Mouse (Mus musculus): ENCODE results near the gene Dclk1. TPM values are rescaled to one million over a fixed set of nuclear protein-coding genes. Genes with fewer than 3 reads are reported as not detected.

Gene Dclk1
- polyA plus RNA-seq, 2 experiments, result 0.04 to 0.08 TPM

- no peaks in the 10 kb centered on the region for H3K27me3 ChIP-seq (ENCODE audit: control insufficient read depth, insufficient read depth, low read length)
- H3K4me2 ChIP-seq (ENCODE audit: low read depth), result no peak overlapping the region
- DNase-seq (ENCODE audit: low read depth in 3 of 3, low spot score in 3 of 3) (no peak), ATAC-seq (ENCODE audit: insufficient read depth) (no peak)
- no peak overlapping the region for H3K4me3 ChIP-seq (ENCODE audit: insufficient read depth in 1 of 2, low read depth in 2 of 2, low read length in 2 of 2)
- TF ChIP-seq CTCF (IDR thresholded peaks at IDR 0.05; ENCODE audit: low read depth), result no peak
- TF ChIP-seq EP300 (IDR thresholded peaks at IDR 0.05; ENCODE audit: low read depth), result no peak
- H3K27ac ChIP-seq, result no peak overlapping the region
- H3K9me3 ChIP-seq (ENCODE audit: control insufficient read depth, low read length), result no peaks in the 10 kb centered on the region
- 63% methylated on average over 5 of the region's 5 CpGs for WGBS (ENCODE audit: insufficient replicate concordance)
- H3K4me1 ChIP-seq (replicated peaks; ENCODE audit: control insufficient read depth in 2 of 2, insufficient read depth in 2 of 2, low read length in 1 of 2), result no peaks in the 10 kb centered on the region
- no peak overlapping the region for H3K9ac ChIP-seq (replicated peaks)
- no peaks in the 10 kb centered on the region for H3K36me3 ChIP-seq (replicated peaks; ENCODE audit: control insufficient read depth, insufficient read depth, low read depth)
Observed at GRCm38 (mm10) chr3:55270920-55271319, 28.8 kb downstream of the Dclk1 start.

DNA sequence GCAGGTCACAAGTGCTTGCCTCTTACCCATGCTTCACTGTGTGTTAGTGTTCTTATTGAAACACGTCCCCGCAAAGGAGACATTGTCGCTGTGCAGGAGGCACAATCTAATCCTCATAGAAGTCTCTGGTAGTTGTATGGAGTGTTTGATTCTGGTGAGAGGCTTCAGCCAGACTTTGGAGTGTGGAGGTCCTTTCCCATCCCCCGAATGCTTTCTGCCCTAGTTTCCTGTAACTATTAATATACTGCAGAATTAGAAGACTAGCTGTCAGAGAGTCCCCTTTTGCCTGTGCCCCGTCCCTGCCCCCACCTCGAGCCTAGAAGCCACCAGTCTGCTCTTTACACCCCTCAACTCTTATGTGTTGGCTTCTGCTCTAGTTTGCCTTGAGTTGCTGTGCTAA lies 30.4 kb downstream of the Dclk1 start:
- Histone ChIP-seq H3K4me2 (ENCODE audit: low read depth) (no peak overlapping the region), H3K27me3 (ENCODE audit: control insufficient read depth, insufficient read depth, low read length) (no peaks in the 10 kb centered on the region), H3K27ac (no peak overlapping the region), H3K36me3 (replicated peaks; ENCODE audit: control insufficient read depth, insufficient read depth, low read depth) (no peaks in the 10 kb centered on the region), H3K9me3 (ENCODE audit: control insufficient read depth, low read length) (no peaks in the 10 kb centered on the region), H3K4me1 (replicated peaks; ENCODE audit: control insufficient read depth in 2 of 2, insufficient read depth in 2 of 2, low read length in 1 of 2) (no peaks in the 10 kb centered on the region), H3K4me3 (ENCODE audit: insufficient read depth in 1 of 2, low read depth in 2 of 2, low read length in 2 of 2) (no peak overlapping the region), H3K9ac (replicated peaks) (no peak overlapping the region)
- TF ChIP-seq CTCF (IDR thresholded peaks at IDR 0.05; ENCODE audit: low read depth) (no peak), EP300 (IDR thresholded peaks at IDR 0.05; ENCODE audit: low read depth) (no peak)
- ATAC-seq (ENCODE audit: insufficient read depth) (no peak), DNase-seq (ENCODE audit: low read depth in 3 of 3, low spot score in 3 of 3) (no peak)
- WGBS (ENCODE audit: insufficient replicate concordance), result 53% methylated on average over 6 of the region's 6 CpGs

- DNase-seq (ENCODE audit: low read depth in 3 of 3, low spot score in 3 of 3), result no peak
- no peaks in the 10 kb centered on the region for H3K27me3 ChIP-seq (ENCODE audit: control insufficient read depth, insufficient read depth, low read length)
- TF ChIP-seq CTCF (IDR thresholded peaks at IDR 0.05; ENCODE audit: low read depth) (no peak), EP300 (IDR thresholded peaks at IDR 0.05; ENCODE audit: low read depth) (no peak)
- 64% methylated on average over 3 of the region's 3 CpGs for WGBS (ENCODE audit: insufficient replicate concordance)
- no peak for ATAC-seq (ENCODE audit: insufficient read depth)
- H3K4me3 ChIP-seq (ENCODE audit: insufficient read depth in 1 of 2, low read depth in 2 of 2, low read length in 2 of 2), result no peak overlapping the region
- no peak overlapping the region for H3K4me2 ChIP-seq (ENCODE audit: low read depth)
- no peaks in the 10 kb centered on the region for H3K36me3 ChIP-seq (replicated peaks; ENCODE audit: control insufficient read depth, insufficient read depth, low read depth)
- no peak overlapping the region for H3K9ac ChIP-seq (replicated peaks)
- no peaks in the 10 kb centered on the region for H3K4me1 ChIP-seq (replicated peaks; ENCODE audit: control insufficient read depth in 2 of 2, insufficient read depth in 2 of 2, low read length in 1 of 2)
- H3K9me3 ChIP-seq (ENCODE audit: control insufficient read depth, low read length), result no peaks in the 10 kb centered on the region
- no peak overlapping the region for H3K27ac ChIP-seq
Observed at GRCm38 (mm10) chr3:55276446-55276845, 34.3 kb downstream of the Dclk1 start.

DNA sequence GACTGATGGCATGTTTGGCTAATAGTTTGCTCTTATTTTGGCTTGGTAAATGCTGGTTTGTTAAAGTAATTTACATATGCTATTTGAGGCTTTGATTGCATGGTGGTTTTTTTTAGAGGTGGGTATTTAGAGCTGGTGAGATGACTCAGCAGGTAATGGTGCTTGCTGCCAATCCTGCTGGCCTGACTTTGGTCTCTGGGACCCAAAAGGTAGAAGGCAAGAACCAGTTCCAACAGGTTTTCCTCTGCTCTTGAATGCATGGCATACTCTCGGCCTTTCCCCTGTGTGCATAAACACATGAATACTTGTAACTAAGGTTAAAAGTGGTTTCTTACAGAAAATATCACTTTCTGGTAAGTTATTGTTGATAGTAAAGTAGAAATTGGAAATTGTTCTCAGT lies 34.7 kb downstream of the Dclk1 start:
- Histone ChIP-seq H3K36me3 (replicated peaks; ENCODE audit: control insufficient read depth, insufficient read depth, low read depth) (no peaks in the 10 kb centered on the region), H3K4me1 (replicated peaks; ENCODE audit: control insufficient read depth in 2 of 2, insufficient read depth in 2 of 2, low read length in 1 of 2) (no peaks in the 10 kb centered on the region)

GRCm38 (mm10) chr3:55277829-55278228 lies 35.7 kb downstream of the Dclk1 start:
- TF ChIP-seq CTCF (IDR thresholded peaks at IDR 0.05; ENCODE audit: low read depth) (no peak), EP300 (IDR thresholded peaks at IDR 0.05; ENCODE audit: low read depth) (no peak)
- WGBS (ENCODE audit: insufficient replicate concordance), result 46% methylated on average over 1 of the region's 1 CpGs
- DNase-seq (ENCODE audit: low read depth in 3 of 3, low spot score in 3 of 3) (no peak), ATAC-seq (ENCODE audit: insufficient read depth) (no peak)
- Histone ChIP-seq H3K4me2 (ENCODE audit: low read depth) (no peak overlapping the region), H3K4me1 (replicated peaks; ENCODE audit: control insufficient read depth in 2 of 2, insufficient read depth in 2 of 2, low read length in 1 of 2) (no peaks in the 10 kb centered on the region), H3K27ac (no peak overlapping the region), H3K4me3 (ENCODE audit: insufficient read depth in 1 of 2, low read depth in 2 of 2, low read length in 2 of 2) (no peak overlapping the region), H3K27me3 (ENCODE audit: control insufficient read depth, insufficient read depth, low read length) (no peaks in the 10 kb centered on the region), H3K36me3 (replicated peaks; ENCODE audit: control insufficient read depth, insufficient read depth, low read depth) (no peaks in the 10 kb centered on the region), H3K9me3 (ENCODE audit: control insufficient read depth, low read length) (no peaks in the 10 kb centered on the region), H3K9ac (replicated peaks) (no peak overlapping the region)

More for the DNA sequence above, 34.7 kb downstream of the Dclk1 start:
- ATAC-seq (ENCODE audit: insufficient read depth) (no peak), DNase-seq (ENCODE audit: low read depth in 3 of 3, low spot score in 3 of 3) (no peak)
- WGBS (ENCODE audit: insufficient replicate concordance), result 53% methylated on average over 1 of the region's 1 CpGs
- TF ChIP-seq CTCF (IDR thresholded peaks at IDR 0.05; ENCODE audit: low read depth) (no peak), EP300 (IDR thresholded peaks at IDR 0.05; ENCODE audit: low read depth) (no peak)
- no peaks in the 10 kb centered on the region for H3K9me3 ChIP-seq (ENCODE audit: control insufficient read depth, low read length)
- H3K27me3 ChIP-seq (ENCODE audit: control insufficient read depth, insufficient read depth, low read length), result no peaks in the 10 kb centered on the region
- H3K4me2 ChIP-seq (ENCODE audit: low read depth), result no peak overlapping the region
- H3K27ac ChIP-seq, result no peak overlapping the region
- H3K4me3 ChIP-seq (ENCODE audit: insufficient read depth in 1 of 2, low read depth in 2 of 2, low read length in 2 of 2), result no peak overlapping the region
- H3K9ac ChIP-seq (replicated peaks), result no peak overlapping the region

All from liver, embryonic 14.5 days (tissue).